Mouse (Mus musculus) midbrain, embryonic 14.5 days (tissue): Measurements from ENCODE around the gene Cwc25. TPM values are rescaled to one million over a fixed set of nuclear protein-coding genes. Genes with fewer than 3 reads are reported as not detected.

ENCODE experiments used
- ATAC-seq: fragments of 200-750 bp; cut with Nextera tagmentation; 2 replicates; pipeline ENCODE4 v1.8.0; 2017; ENCODE audit warnings: moderate number of reproducible peaks, moderate library complexity; ENCODE audit not compliant: low FRiP score, low TSS enrichment
- DNase-seq: peaks from one replicate; pipeline ENCODE4 v3.0.0-alpha.2; 2015
- H3K27ac ChIP-seq: fragments of 300-500 bp; sonication (generic); replicated peaks from 2 replicates; pipeline ENCODE4 v1.5.1; 2014; ENCODE audit warnings: mild to moderate bottlenecking, low read depth, low read length, moderate library complexity
- H3K27me3 ChIP-seq: fragments of 300-500 bp; sonication (generic); 2 replicates; pipeline ENCODE4 v1.6.1; 2014; ENCODE audit warnings: low read length, control low read depth, mixed read lengths; ENCODE audit not compliant: control insufficient read depth, insufficient read depth
- H3K36me3 ChIP-seq: fragments of 300-500 bp; sonication (generic); 2 replicates; pipeline ENCODE4 v1.6.1; 2014; ENCODE audit warnings: low read length, control low read depth; ENCODE audit not compliant: control insufficient read depth, insufficient read depth
- H3K4me1 ChIP-seq: fragments of 300-500 bp; sonication (generic); 2 replicates; pipeline ENCODE4 v1.6.1; 2014; ENCODE audit warnings: mild to moderate bottlenecking, antibody characterized with exemption, low read length, control low read depth; ENCODE audit not compliant: control insufficient read depth, insufficient read depth
- H3K4me2 ChIP-seq: fragments of 300-500 bp; sonication (generic); 2 replicates; pipeline ENCODE4 v1.6.1; 2014; ENCODE audit warnings: mild to moderate bottlenecking, low read length, moderate library complexity
- H3K4me3 ChIP-seq: fragments of 300-500 bp; sonication (generic); replicated peaks from 2 replicates; pipeline ENCODE4 v1.5.1; 2014; ENCODE audit warnings: low read depth, low read length
- H3K9ac ChIP-seq: fragments of 300-500 bp; sonication (generic); replicated peaks from 2 replicates; pipeline ENCODE4 v1.6.1; 2014; ENCODE audit warnings: mild to moderate bottlenecking, low read length, moderate library complexity
- H3K9me3 ChIP-seq: fragments of 300-500 bp; sonication (generic); 2 replicates; pipeline ENCODE4 v1.6.1; 2016; ENCODE audit warnings: low read length, control low read depth, mixed read lengths; ENCODE audit not compliant: control insufficient read depth
- WGBS: fragments of 180-500 bp; shearing (Covaris S2); extraction: QIAGEN DNeasy Blood & Tissue Kit; methylation state at CpG from one replicate; pipeline ENCODE4 v1.1.7; 2014; 5-methylcytosine and 5-hydroxymethylcytosine counted together
- polyA plus RNA-seq: library from polyadenylated mRNA; unstranded; fragments of >200 nt; fragmentation: Nextera tagmentation; extraction: Ambion mirVana; gene quantifications from 2 replicates; pipeline ENCODE4 v1.2.1, GENCODE M21; 2014

Cwc25 gene
- polyA plus RNA-seq, 1 experiment from 2014 or later = 13.2 TPM

DNA sequence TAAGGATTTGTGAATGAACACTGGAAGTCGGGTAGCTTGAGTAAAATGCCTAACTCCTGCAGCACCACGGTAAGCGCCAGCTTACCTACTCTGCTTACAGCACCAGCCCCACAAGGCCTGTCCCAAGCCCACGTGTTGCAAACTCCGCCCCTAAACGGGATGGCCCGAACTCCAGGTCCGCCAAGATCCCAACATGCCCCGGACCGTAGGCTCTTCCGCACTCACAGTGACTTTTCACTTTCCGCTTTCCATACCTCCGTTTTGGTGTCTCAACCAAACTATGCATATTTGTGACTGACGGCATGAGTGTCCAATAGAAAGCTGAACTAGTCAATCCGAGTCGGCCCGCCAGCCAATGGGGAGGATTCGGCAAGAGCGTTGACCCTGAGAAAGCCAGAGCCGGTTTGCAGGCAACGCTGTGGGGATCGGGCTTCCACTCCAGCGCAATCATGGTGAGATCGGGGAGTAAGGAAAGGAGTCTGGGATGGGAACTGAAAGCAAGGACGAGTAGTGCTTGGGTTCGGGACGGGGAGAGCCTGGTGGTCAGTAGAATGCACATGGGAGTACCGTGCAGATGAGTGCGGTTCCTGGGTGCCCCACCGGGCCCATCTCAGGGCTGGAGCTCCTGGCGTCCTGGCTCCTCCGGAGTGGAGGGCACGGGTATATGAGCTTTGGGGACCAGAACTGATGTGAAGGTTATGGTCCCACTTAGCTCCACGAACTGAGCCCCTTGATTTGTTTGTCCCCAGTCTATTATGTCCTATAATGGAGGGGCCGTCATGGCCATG lies 63.1 kb downstream of the Cwc25 start, which contains the start of gene Psmb3:
Gene Psmb3, plus strand, starts transcription at position 361 of the 788 bp plus-strand sequence.
- WGBS = under 1% methylated on average over 35 of the region's 35 CpGs

DNA sequence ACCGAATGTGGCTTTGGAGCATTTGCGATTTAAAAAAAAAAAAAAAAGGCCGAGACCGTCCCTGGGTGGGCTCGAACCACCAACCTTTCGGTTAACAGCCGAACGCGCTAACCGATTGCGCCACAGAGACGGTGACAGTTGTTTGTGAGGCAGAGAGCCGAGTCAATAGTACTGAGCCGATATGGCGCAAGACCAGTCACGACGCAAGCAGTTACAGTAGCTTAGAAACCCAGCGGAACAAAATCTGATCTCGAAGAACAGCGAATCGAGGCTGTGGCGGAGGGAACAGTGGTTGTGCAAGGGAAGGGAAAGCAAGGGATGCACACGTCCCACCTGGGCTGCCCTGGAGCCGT lies 64.0 kb downstream of the Cwc25 start:
- peak overlapping the region; percentile 65 for H3K4me2 ChIP-seq
- no peaks in the 10 kb centered on the region for H3K27me3 ChIP-seq
- WGBS = under 1% methylated on average over 24 of the region's 24 CpGs
- H3K9ac ChIP-seq = peak overlapping the region; percentile 60
- peaks cover 30% of the 10 kb centered on the region for H3K4me1 ChIP-seq
- H3K9me3 ChIP-seq = no peaks in the 10 kb centered on the region
- peaks cover 19% of the 10 kb centered on the region for H3K36me3 ChIP-seq
- peak overlapping the region; percentile 79 for H3K4me3 ChIP-seq
- DNase-seq (peak; percentile 91), ATAC-seq (0 out of 2 replicates have a peak, but pooled peaks have one; percentile 0)
- H3K27ac ChIP-seq = peak overlapping the region; percentile 75

More for the DNA sequence above, 63.1 kb downstream of the Cwc25 start, which contains the start of gene Psmb3:
- Histone ChIP-seq H3K4me1 (peaks cover 23% of the 10 kb centered on the region), H3K4me3 (peak within 1 kb of the TSS; percentile 79), H3K36me3 (peaks cover 28% of the 10 kb centered on the region), H3K4me2 (peak within 1 kb of the TSS; percentile 75), H3K9me3 (no peaks in the 10 kb centered on the region), H3K27ac (peak within 1 kb of the TSS; percentile 79), H3K27me3 (no peaks in the 10 kb centered on the region), H3K9ac (peak within 1 kb of the TSS; percentile 77)
- ATAC-seq (peak; percentile 85), DNase-seq (peak; percentile 100)

DNA sequence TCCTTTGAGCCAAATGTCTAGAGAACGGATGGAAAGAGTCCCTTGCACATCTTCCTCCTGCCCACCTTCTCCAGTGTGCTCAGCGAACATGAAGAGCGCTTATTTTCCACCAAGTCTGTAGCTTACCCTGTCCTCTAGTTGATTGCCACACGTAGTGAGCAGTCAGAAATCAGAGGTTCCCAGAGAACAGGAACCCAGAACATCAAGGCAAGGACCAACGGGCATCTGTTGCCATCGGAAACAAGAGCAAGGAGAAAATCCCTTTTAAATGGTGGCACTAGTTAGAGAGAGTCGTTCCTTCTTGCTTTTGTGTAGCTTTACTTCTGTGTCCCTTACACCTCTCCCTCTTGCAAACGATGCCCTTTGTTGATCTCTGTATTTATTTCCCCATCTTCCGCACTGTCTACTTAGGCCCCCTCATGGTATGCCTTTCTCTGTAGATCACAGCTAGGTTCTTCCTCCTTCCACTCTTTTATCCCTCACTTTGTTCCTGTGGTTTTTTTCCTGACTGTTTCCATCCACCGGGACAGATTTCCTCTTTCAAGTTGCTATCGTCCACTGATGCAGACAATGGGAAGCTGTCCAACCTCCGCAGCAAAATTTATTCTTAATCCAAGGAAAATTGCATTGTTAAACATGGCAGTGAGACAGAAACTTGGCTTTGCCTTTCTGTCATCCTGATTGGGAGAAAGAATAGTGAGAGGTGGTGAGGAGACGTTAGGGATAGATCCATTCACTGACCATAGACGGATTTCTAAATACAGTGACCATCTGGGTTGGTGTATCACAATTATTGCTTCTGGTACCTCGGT lies 64.6 kb downstream of the Cwc25 start:
- Histone ChIP-seq H3K27ac (peak overlapping the region; percentile 27; the same call in 1 of the 2 replicates), H3K27me3 (no peaks in the 10 kb centered on the region), H3K9ac (no peak overlapping the region; the same call in 1 of the 2 replicates), H3K4me2 (peak overlapping the region; percentile 65), H3K4me1 (peaks cover 36% of the 10 kb centered on the region), H3K4me3 (peak overlapping the region; percentile 93), H3K9me3 (no peaks in the 10 kb centered on the region), H3K36me3 (peaks cover 13% of the 10 kb centered on the region)
- 43% methylated on average over 15 of the region's 15 CpGs for WGBS
- peak; percentile 28 for DNase-seq
- ATAC-seq = no peak

DNA sequence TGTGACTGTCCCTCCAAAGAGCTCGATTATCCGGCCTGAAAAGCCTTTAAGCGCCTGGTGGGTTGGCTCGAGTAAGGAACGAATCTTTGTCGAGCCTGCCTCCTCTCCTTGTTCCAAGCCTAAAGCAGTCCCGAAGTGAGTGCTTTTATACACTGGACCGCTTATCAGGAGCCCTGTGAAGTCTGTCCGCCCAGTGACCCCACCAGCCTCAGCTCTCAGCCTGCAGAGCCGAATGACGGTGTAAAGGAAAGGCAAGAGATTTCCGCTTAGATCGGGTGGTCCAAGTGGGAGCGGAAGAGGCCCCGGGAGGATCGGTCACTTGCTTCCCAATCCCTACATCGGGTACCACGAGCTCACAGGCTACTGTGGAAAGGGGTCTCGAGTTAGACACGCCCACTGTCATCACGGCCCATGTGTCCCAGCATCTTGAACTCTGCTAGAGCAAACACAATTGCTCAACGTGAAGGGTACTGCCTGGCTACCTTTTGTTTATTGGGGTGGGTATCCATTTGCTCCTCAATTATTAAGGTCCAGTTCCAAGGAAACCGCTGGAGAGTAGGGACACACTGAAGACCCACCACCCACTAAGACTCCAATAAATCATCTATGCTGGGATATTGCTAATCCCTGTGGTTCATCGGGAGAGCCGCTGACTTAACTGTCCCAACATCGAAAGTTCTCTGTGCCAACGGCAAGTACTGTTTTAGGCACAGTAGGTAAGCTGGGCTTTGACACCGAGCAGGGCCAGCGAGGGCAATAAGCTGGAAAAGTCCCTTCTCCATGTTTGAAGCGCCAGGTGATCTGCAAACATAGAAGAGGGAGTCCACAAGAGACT lies 65.4 kb downstream of the Cwc25 start:
- DNase-seq = peak; percentile 58

DNA sequence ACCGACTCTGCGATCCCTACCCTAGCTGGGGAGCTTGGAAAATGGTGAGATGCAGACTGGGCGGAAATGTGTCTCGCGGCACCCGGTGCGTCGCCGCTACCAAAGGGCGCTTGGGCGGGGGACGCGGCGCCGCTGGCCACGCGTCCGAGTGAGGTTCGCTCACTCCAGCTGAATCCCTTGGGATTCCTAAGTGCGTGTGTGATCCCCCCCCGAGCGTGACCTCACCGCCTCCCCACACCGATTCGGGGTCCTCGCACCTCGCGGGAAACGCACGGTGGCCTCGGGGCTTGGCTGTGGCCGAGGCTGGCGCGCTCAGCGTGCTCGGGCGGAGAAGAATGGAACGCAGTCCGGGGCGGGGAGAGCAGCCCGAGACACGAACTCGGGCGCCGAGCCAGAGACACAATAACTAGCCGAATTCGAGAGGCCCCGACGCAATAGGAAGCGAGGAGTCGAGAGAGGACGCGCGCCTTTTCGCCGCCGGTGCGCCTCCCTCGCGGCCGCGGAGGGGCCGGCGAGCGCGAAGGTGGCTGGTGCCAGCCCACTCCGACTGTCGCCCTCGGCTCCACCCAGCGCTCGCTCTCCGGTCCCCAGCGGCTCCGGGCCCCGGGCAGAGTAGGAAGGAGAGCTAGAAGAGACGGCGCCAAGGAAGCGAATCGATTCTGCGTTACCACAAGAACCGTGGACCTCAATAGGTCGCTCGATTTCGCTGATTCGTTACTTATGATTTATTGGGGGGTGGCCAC lies 66.2 kb downstream of the Cwc25 start, which contains the start of gene Pcgf2:
Gene Pcgf2, minus strand, starts transcription at position 495 of the 743 bp plus-strand sequence.
- WGBS = under 1% methylated on average over 85 of the region's 85 CpGs
- peak within 1 kb of the TSS; percentile 96 for H3K9ac ChIP-seq
- peaks cover 52% of the 10 kb centered on the region for H3K4me1 ChIP-seq

More for the DNA sequence above, 65.4 kb downstream of the Cwc25 start:
- H3K27me3 ChIP-seq = no peaks in the 10 kb centered on the region
- H3K36me3 ChIP-seq = peaks cover 5% of the 10 kb centered on the region
- 18% methylated on average over 30 of the region's 30 CpGs for WGBS
- peak overlapping the region; percentile 65 for H3K4me2 ChIP-seq
- no peaks in the 10 kb centered on the region for H3K9me3 ChIP-seq
- peak overlapping the region; percentile 93 for H3K4me3 ChIP-seq
- H3K9ac ChIP-seq = peak overlapping the region; percentile 96
- H3K4me1 ChIP-seq = peaks cover 44% of the 10 kb centered on the region
- ATAC-seq = no peak
- peak overlapping the region; percentile 98 for H3K27ac ChIP-seq

DNA sequence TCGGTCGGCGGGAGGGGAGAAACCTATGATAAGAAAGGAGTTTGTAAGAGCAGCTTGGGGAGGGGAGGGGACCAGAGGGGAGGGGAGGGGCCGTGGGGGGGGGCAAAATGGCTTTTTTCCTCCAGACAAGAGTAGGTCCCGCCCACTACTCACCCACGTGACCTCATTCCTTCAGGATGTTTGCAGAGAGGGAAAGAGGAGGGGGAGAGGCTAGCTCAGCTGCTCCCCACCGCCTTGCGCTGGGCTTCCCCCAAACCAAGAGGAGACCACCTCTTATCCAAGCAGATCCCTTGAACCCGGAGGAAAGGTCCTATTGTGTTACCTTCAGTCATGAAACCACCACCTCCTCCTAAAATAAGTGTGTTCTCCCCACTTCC lies 66.7 kb downstream of the Cwc25 start:
- no peaks in the 10 kb centered on the region for H3K27me3 ChIP-seq
- no peaks in the 10 kb centered on the region for H3K36me3 ChIP-seq
- H3K4me1 ChIP-seq = peaks cover 58% of the 10 kb centered on the region
- peak overlapping the region; percentile 98 for H3K27ac ChIP-seq
- ATAC-seq (peak; percentile 66), DNase-seq (peak; percentile 96)
- peak overlapping the region; percentile 65 for H3K4me2 ChIP-seq
- H3K9ac ChIP-seq = peak overlapping the region; percentile 96
- H3K4me3 ChIP-seq = peak overlapping the region; percentile 93
- WGBS = 0% methylated on average over 6 of the region's 9 CpGs
- no peaks in the 10 kb centered on the region for H3K9me3 ChIP-seq

More for the DNA sequence above, 66.2 kb downstream of the Cwc25 start, which contains the start of gene Pcgf2:
- peak within 1 kb of the TSS; percentile 98 for H3K27ac ChIP-seq
- H3K4me3 ChIP-seq = peak within 1 kb of the TSS; percentile 93
- no peaks in the 10 kb centered on the region for H3K9me3 ChIP-seq
- H3K4me2 ChIP-seq = peak within 1 kb of the TSS; percentile 65
- DNase-seq (peak; percentile 87), ATAC-seq (peak; percentile 12)
- H3K27me3 ChIP-seq = no peaks in the 10 kb centered on the region
- no peaks in the 10 kb centered on the region for H3K36me3 ChIP-seq

DNA sequence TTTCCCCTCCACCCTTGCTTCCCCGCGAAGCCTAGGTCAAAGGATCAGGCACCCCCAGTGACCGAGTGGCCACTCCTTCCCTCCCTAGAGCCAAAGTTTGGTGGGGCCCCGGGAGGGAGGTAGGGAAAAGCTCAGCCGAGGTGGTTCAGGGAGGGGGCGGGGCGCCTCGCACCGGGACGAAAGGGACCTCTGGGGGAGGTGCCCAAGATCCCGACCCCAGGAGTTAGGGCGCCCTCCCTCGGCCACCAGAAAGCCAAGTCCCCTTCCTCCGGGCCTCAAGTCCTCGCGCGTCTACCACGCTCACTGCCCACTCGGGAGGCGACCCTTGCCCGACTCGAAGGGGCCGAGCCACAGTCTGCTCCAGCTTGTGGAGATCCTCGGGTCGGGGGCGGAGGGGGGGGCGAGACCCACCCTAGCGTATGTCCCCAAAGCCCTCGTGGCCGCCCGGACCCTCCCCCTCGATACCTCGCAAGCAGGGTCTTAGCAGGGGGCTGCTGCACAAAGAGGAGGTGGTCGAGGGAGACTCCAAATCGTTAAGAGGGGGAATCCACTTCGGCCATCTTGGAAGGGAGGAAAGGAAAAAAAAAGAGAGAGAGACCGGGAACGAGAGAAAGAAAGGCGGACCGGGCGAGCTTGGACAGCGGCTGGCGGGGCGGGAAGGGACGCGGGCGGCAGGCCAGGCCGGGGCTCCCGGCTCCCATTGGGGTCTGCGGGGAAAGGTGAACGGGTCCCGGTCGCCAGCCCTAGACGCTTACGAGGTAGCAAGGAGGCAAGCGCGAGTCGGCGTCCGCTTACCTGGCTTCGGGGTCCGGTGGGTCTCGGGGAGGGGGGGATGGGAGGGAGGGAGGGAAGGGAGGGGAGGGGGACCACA lies 67.4 kb downstream of the Cwc25 start:
- Histone ChIP-seq H3K36me3 (no peaks in the 10 kb centered on the region), H3K9me3 (no peaks in the 10 kb centered on the region), H3K4me1 (peaks cover 57% of the 10 kb centered on the region), H3K27me3 (no peaks in the 10 kb centered on the region), H3K9ac (peak overlapping the region; percentile 96), H3K27ac (peak overlapping the region; percentile 98), H3K4me2 (peak overlapping the region; percentile 65), H3K4me3 (peak overlapping the region; percentile 93)
- DNase-seq (peak; percentile 81), ATAC-seq (no peak)
- WGBS = under 1% methylated on average over 58 of the region's 63 CpGs
